Mouse (Mus musculus) ES-Bruce4 (cell line): ENCODE results near the gene Rbm15.
"Not testable (repeated sequence)": the region's sequence is repeated elsewhere in the genome, so short reads cannot be mapped to it uniquely, and the experiment has no call there.

Experiments used
- EP300 ChIP-seq: IDR thresholded peaks from 2 replicates; pipeline ENCODE4 v1.6.1; 2011; ENCODE audit warnings: low read depth, low read length; ENCODE audit not compliant: insufficient read depth
- POLR2A ChIP-seq: IDR thresholded peaks from one replicate; pipeline ENCODE4 v1.8.1; 2011; ENCODE audit warnings: low read length; ENCODE audit not compliant: insufficient read depth

DNA sequence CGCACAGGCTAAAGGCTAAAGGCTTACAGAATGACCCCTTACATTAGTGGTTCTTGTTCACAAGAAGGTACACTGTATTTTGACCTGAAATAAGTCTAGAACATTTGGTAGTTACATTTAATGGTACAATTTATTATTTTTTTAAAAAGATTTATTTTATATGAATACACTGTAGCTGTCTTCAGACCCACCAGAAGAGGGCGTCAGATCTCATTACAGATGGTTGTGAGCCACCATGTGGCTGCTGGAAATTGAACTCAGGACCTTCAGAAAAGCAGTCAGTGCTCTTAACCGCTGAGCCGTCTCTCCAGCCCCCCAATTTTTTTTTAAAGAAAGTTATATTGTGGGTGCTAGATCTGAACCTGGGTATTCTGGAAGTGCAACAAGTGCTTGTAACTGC is 36.6 kb downstream of the Rbm15 start:
- not testable (repeated sequence) for TF ChIP-seq EP300, POLR2A
